Mouse (Mus musculus): ENCODE data around the gene Bsn. TPM values are rescaled to one million over a fixed set of nuclear protein-coding genes. Genes with fewer than 3 reads are reported as not detected.

Gene Bsn
- polyA plus RNA-seq, 1 experiment from 2014 or later, result 7.0 TPM

GRCm38 (mm10) chr9:108163646-108164284 lies 26.4 kb downstream of the Bsn start:
- Histone ChIP-seq H3K27ac (replicated peaks) (no peak overlapping the region), H3K4me1 (replicated peaks) (0 out of 2 replicates have a peak, but pooled peaks cover 8% of the 10 kb centered on the region), H3K4me2 (no peak overlapping the region), H3K4me3 (no peak overlapping the region), H3K9me3 (peaks cover 6% of the 10 kb centered on the region; the same call in 1 of the 2 replicates), H3K27me3 (no peaks in the 10 kb centered on the region), H3K36me3 (peaks cover 6% of the 10 kb centered on the region; the same call in 1 of the 2 replicates), H3K9ac (no peak overlapping the region)
- ATAC-seq (ENCODE audit: low read depth), result no peak
- 77% methylated on average over 16 of the region's 16 CpGs for WGBS

- H3K27ac ChIP-seq (replicated peaks), result no peak overlapping the region
- WGBS, result 79% methylated on average over 7 of the region's 7 CpGs
- H3K36me3 ChIP-seq, result no peaks in the 10 kb centered on the region
- H3K4me2 ChIP-seq, result no peak overlapping the region
- H3K4me3 ChIP-seq, result no peak overlapping the region
- H3K4me1 ChIP-seq (replicated peaks), result 0 out of 2 replicates have a peak, but pooled peaks cover 8% of the 10 kb centered on the region
- H3K9ac ChIP-seq, result no peak overlapping the region
- ATAC-seq (ENCODE audit: low read depth), result no peak
- H3K9me3 ChIP-seq, result no peaks in the 10 kb centered on the region
- H3K27me3 ChIP-seq, result no peaks in the 10 kb centered on the region
Observed at GRCm38 (mm10) chr9:108157891-108158290, 32.3 kb downstream of the Bsn start.

GRCm38 (mm10) chr9:108157451-108157850 lies 32.7 kb downstream of the Bsn start:
- no peak overlapping the region for H3K4me3 ChIP-seq
- no peaks in the 10 kb centered on the region for H3K36me3 ChIP-seq
- H3K27me3 ChIP-seq, result no peaks in the 10 kb centered on the region
- no peak overlapping the region for H3K9ac ChIP-seq
- H3K27ac ChIP-seq (replicated peaks), result no peak overlapping the region
- H3K4me1 ChIP-seq (replicated peaks), result 0 out of 2 replicates have a peak, but pooled peaks cover 8% of the 10 kb centered on the region
- WGBS, result 89% methylated on average over 6 of the region's 6 CpGs
- H3K4me2 ChIP-seq, result no peak overlapping the region
- no peaks in the 10 kb centered on the region for H3K9me3 ChIP-seq
- ATAC-seq (ENCODE audit: low read depth), result no peak

GRCm38 (mm10) chr9:108156786-108157185 lies 33.4 kb downstream of the Bsn start:
- ATAC-seq (ENCODE audit: low read depth), result no peak
- Histone ChIP-seq H3K27me3 (no peaks in the 10 kb centered on the region), H3K4me2 (no peak overlapping the region), H3K36me3 (peaks cover 5% of the 10 kb centered on the region; the same call in 1 of the 2 replicates), H3K9ac (no peak overlapping the region), H3K9me3 (no peaks in the 10 kb centered on the region; the same call in 1 of the 2 replicates), H3K4me3 (no peak overlapping the region), H3K27ac (replicated peaks) (no peak overlapping the region), H3K4me1 (replicated peaks) (0 out of 2 replicates have a peak, but pooled peaks cover 3% of the 10 kb centered on the region)
- 87% methylated on average over 5 of the region's 5 CpGs for WGBS

GRCm38 (mm10) chr9:108154814-108155213 lies 35.4 kb downstream of the Bsn start:
- no peak overlapping the region for H3K9ac ChIP-seq
- H3K4me2 ChIP-seq, result no peak overlapping the region
- H3K27ac ChIP-seq (replicated peaks), result no peak overlapping the region
- no peak for ATAC-seq (ENCODE audit: low read depth)
- no peaks in the 10 kb centered on the region for H3K4me1 ChIP-seq (replicated peaks)
- no peaks in the 10 kb centered on the region; the same call in 1 of the 2 replicates for H3K9me3 ChIP-seq
- 93% methylated on average over 12 of the region's 12 CpGs for WGBS
- H3K36me3 ChIP-seq, result peaks cover 6% of the 10 kb centered on the region; the same call in 1 of the 2 replicates
- H3K4me3 ChIP-seq, result no peak overlapping the region
- H3K27me3 ChIP-seq, result no peaks in the 10 kb centered on the region

GRCm38 (mm10) chr9:108153516-108154448 lies 36.4 kb downstream of the Bsn start:
- 88% methylated on average over 12 of the region's 12 CpGs for WGBS
- ATAC-seq (ENCODE audit: low read depth), result no peak
- H3K4me1 ChIP-seq (replicated peaks), result no peaks in the 10 kb centered on the region

GRCm38 (mm10) chr9:108150486-108150885 lies 39.7 kb downstream of the Bsn start:
- no peak overlapping the region for H3K9ac ChIP-seq
- no peaks in the 10 kb centered on the region; the same call in 1 of the 2 replicates for H3K9me3 ChIP-seq
- WGBS, result 53% methylated on average over 1 of the region's 1 CpGs
- peaks cover 6% of the 10 kb centered on the region; the same call in 1 of the 2 replicates for H3K36me3 ChIP-seq
- H3K4me1 ChIP-seq (replicated peaks), result peaks cover 4% of the 10 kb centered on the region; the same call in 1 of the 2 replicates
- no peaks in the 10 kb centered on the region for H3K27me3 ChIP-seq
- ATAC-seq (ENCODE audit: low read depth), result no peak
- H3K4me2 ChIP-seq, result no peak overlapping the region
- H3K27ac ChIP-seq (replicated peaks), result no peak overlapping the region
- no peak overlapping the region for H3K4me3 ChIP-seq

More at GRCm38 (mm10) chr9:108153516-108154448, 36.4 kb downstream of the Bsn start:
- Histone ChIP-seq H3K4me3 (no peak overlapping the region), H3K9me3 (no peaks in the 10 kb centered on the region; the same call in 1 of the 2 replicates), H3K27ac (replicated peaks) (no peak overlapping the region), H3K4me2 (no peak overlapping the region), H3K36me3 (peaks cover 6% of the 10 kb centered on the region; the same call in 1 of the 2 replicates), H3K9ac (no peak overlapping the region), H3K27me3 (no peaks in the 10 kb centered on the region)

GRCm38 (mm10) chr9:108149817-108150216 lies 40.4 kb downstream of the Bsn start:
- H3K9ac ChIP-seq, result no peak overlapping the region
- no peaks in the 10 kb centered on the region for H3K27me3 ChIP-seq
- no peak overlapping the region for H3K27ac ChIP-seq (replicated peaks)
- no peak for ATAC-seq (ENCODE audit: low read depth)
- no peaks in the 10 kb centered on the region; the same call in 1 of the 2 replicates for H3K9me3 ChIP-seq
- peaks cover 4% of the 10 kb centered on the region; the same call in 1 of the 2 replicates for H3K4me1 ChIP-seq (replicated peaks)
- no peak overlapping the region for H3K4me2 ChIP-seq
- 30% methylated on average over 4 of the region's 4 CpGs for WGBS
- H3K36me3 ChIP-seq, result peaks cover 6% of the 10 kb centered on the region; the same call in 1 of the 2 replicates
- no peak overlapping the region for H3K4me3 ChIP-seq

- H3K27me3 ChIP-seq, result no peaks in the 10 kb centered on the region
- no peak overlapping the region for H3K9ac ChIP-seq
- peaks cover 4% of the 10 kb centered on the region; the same call in 1 of the 2 replicates for H3K4me1 ChIP-seq (replicated peaks)
- no peak overlapping the region for H3K4me2 ChIP-seq
- H3K36me3 ChIP-seq, result peaks cover 6% of the 10 kb centered on the region; the same call in 1 of the 2 replicates
- no peak overlapping the region for H3K27ac ChIP-seq (replicated peaks)
- 70% methylated on average over 5 of the region's 5 CpGs for WGBS
- ATAC-seq (ENCODE audit: low read depth), result no peak
- no peak overlapping the region for H3K4me3 ChIP-seq
- no peaks in the 10 kb centered on the region; the same call in 1 of the 2 replicates for H3K9me3 ChIP-seq
Observed at GRCm38 (mm10) chr9:108147606-108148005, 42.6 kb downstream of the Bsn start.

GRCm38 (mm10) chr9:108146451-108146850 lies 43.7 kb downstream of the Bsn start:
- no peak overlapping the region for H3K4me2 ChIP-seq
- ATAC-seq (ENCODE audit: low read depth), result no peak
- H3K36me3 ChIP-seq, result no peaks in the 10 kb centered on the region; the same call in 1 of the 2 replicates
- no peaks in the 10 kb centered on the region for H3K27me3 ChIP-seq
- H3K27ac ChIP-seq (replicated peaks), result no peak overlapping the region
- 74% methylated on average over 4 of the region's 4 CpGs for WGBS
- peaks cover 4% of the 10 kb centered on the region; the same call in 1 of the 2 replicates for H3K4me1 ChIP-seq (replicated peaks)
- no peaks in the 10 kb centered on the region for H3K9me3 ChIP-seq
- H3K4me3 ChIP-seq, result no peak overlapping the region
- no peak overlapping the region for H3K9ac ChIP-seq

GRCm38 (mm10) chr9:108145740-108146139 lies 44.4 kb downstream of the Bsn start:
- H3K36me3 ChIP-seq, result no peaks in the 10 kb centered on the region; the same call in 1 of the 2 replicates

More at GRCm38 (mm10) chr9:108145740-108146139, 44.4 kb downstream of the Bsn start:
- no peak for ATAC-seq (ENCODE audit: low read depth)
- Histone ChIP-seq H3K4me2 (no peak overlapping the region), H3K9ac (no peak overlapping the region), H3K27me3 (no peaks in the 10 kb centered on the region), H3K4me1 (replicated peaks) (peaks cover 4% of the 10 kb centered on the region; the same call in 1 of the 2 replicates), H3K4me3 (no peak overlapping the region), H3K27ac (replicated peaks) (no peak overlapping the region), H3K9me3 (no peaks in the 10 kb centered on the region)
- 65% methylated on average over 6 of the region's 6 CpGs for WGBS
